Mouse (Mus musculus) MEL (cell line): Measurements from ENCODE around the gene Arhgap24. TPM values are rescaled to one million over a fixed set of nuclear protein-coding genes. Genes with fewer than 3 reads are reported as not detected.

ENCODE experiments used
- DNase-seq: peaks from one replicate; pipeline ENCODE4 v3.0.0; 2011; ENCODE audit warnings: low read depth, low spot score
- H3K27ac ChIP-seq: 2 replicates; pipeline ENCODE4 v1.5.1; 2012; ENCODE audit warnings: low read depth, mild to moderate bottlenecking, control low read depth, low read length, moderate library complexity; ENCODE audit not compliant: control insufficient read depth
- H3K27me3 ChIP-seq, 2 experiments: fragments of 150-350 bp in 1 of 2; sonication (generic) in 1 of 2; 2 replicates each; pipeline ENCODE4 v1.6.1; 2012; ENCODE audit warnings: low read length in 2 of 2, mild to moderate bottlenecking in 2 of 2, improper control_type of control experiment in 1 of 2, moderate library complexity in 1 of 2; ENCODE audit not compliant: insufficient read depth in 2 of 2, control insufficient read depth in 1 of 2
- H3K36me3 ChIP-seq, 2 experiments: 2 replicates each; pipeline ENCODE4 v1.6.1; 2012 to 2014; ENCODE audit warnings: low read length in 2 of 2, improper control_type of control experiment in 1 of 2, inconsistent platforms in 1 of 2, mild to moderate bottlenecking in 1 of 2; ENCODE audit not compliant: insufficient read depth in 2 of 2, control insufficient read depth in 1 of 2
- H3K4me1 ChIP-seq, 2 experiments: fragments of 150-350 bp in 1 of 2; sonication (generic) in 1 of 2; 2 replicates each; pipeline ENCODE4 v1.6.1; 2012; ENCODE audit warnings: low read length in 2 of 2, improper control_type of control experiment in 1 of 2, mild to moderate bottlenecking in 1 of 2; ENCODE audit not compliant: insufficient read depth in 2 of 2, control insufficient read depth in 1 of 2
- H3K4me3 ChIP-seq, 2 experiments: fragments of 150-350 bp in 1 of 2; sonication (generic) in 1 of 2; 2 replicates each; pipeline ENCODE4 v1.5.1; 2012; ENCODE audit warnings: low read depth in 2 of 2, low read length in 2 of 2, mild to moderate bottlenecking in 2 of 2, moderate library complexity in 2 of 2, control low read depth in 1 of 2, improper control_type of control experiment in 1 of 2; ENCODE audit not compliant: control insufficient read depth in 1 of 2, insufficient read depth in 1 of 2
- H3K79me2 ChIP-seq: 2 replicates; pipeline ENCODE4 v1.6.1; 2012; ENCODE audit warnings: mild to moderate bottlenecking, low read length, moderate library complexity; ENCODE audit not compliant: control insufficient read depth, poor library complexity, insufficient read depth
- H3K9ac ChIP-seq: 2 replicates; pipeline ENCODE4 v1.6.1; 2012; ENCODE audit warnings: low read depth, mild to moderate bottlenecking, control low read depth, low read length, moderate library complexity; ENCODE audit not compliant: control insufficient read depth, poor library complexity, severe bottlenecking
- H3K9me3 ChIP-seq: fragments of 150-350 bp; sonication (generic); replicated peaks from 2 replicates; pipeline ENCODE4 v1.6.1; 2012; ENCODE audit warnings: mild to moderate bottlenecking, low read length, improper control_type of control experiment, moderate library complexity; ENCODE audit not compliant: insufficient read depth
- CTCF ChIP-seq, 3 experiments: IDR thresholded peaks in 2 of 3; conservative IDR thresholded peaks in 1 of 3; 2 replicates each; pipeline ENCODE4 v1.5.1; 2011 to 2012; ENCODE audit warnings: low read length in 3 of 3, low read depth in 2 of 3, mild to moderate bottlenecking in 2 of 3, improper control_type of control experiment in 1 of 3, inconsistent platforms in 1 of 3, mixed read lengths in 1 of 3, moderate library complexity in 1 of 3; ENCODE audit not compliant: control insufficient read depth in 1 of 3, insufficient read depth in 1 of 3, poor library complexity in 1 of 3, severe bottlenecking in 1 of 3
- E2F4 ChIP-seq: IDR thresholded peaks from 2 replicates; pipeline ENCODE4 v1.6.1; 2011; ENCODE audit warnings: low read depth, low read length, improper control_type of control experiment, borderline replicate concordance
- EP300 ChIP-seq, 2 experiments: IDR thresholded peaks; 2 replicates each; pipeline ENCODE4 v1.6.1; 2011; ENCODE audit warnings: improper control_type of control experiment in 2 of 2, low read length in 2 of 2, low read depth in 1 of 2, mild to moderate bottlenecking in 1 of 2
- ETS1 ChIP-seq: IDR thresholded peaks from 2 replicates; pipeline ENCODE4 v1.6.1; 2012; ENCODE audit warnings: low read depth, mild to moderate bottlenecking, inconsistent platforms, low read length, improper control_type of control experiment, moderate library complexity
- GABPA ChIP-seq: IDR thresholded peaks from 2 replicates; pipeline ENCODE4 v1.6.1; 2012; ENCODE audit warnings: low read depth, mild to moderate bottlenecking, inconsistent platforms, low read length, improper control_type of control experiment, moderate library complexity
- MYB ChIP-seq: IDR thresholded peaks from 2 replicates; pipeline ENCODE4 v1.6.1; 2011; ENCODE audit warnings: mild to moderate bottlenecking, low read depth, low read length, improper control_type of control experiment
- NRF1 ChIP-seq: IDR thresholded peaks from 2 replicates; pipeline ENCODE4 v1.6.1; 2014; ENCODE audit warnings: low read depth, mild to moderate bottlenecking, inconsistent platforms, low read length, improper control_type of control experiment, moderate library complexity; ENCODE audit not compliant: poor library complexity, insufficient read depth, severe bottlenecking
- POLR2A ChIP-seq, 2 experiments: IDR thresholded peaks; 2 replicates each; pipeline ENCODE4 v1.6.1; 2011 to 2012; ENCODE audit warnings: low read length in 2 of 2, mild to moderate bottlenecking in 2 of 2, control low read depth in 1 of 2, improper control_type of control experiment in 1 of 2, low read depth in 1 of 2, moderate library complexity in 1 of 2; ENCODE audit not compliant: control insufficient read depth in 1 of 2, insufficient read depth in 1 of 2, poor library complexity in 1 of 2
- RAD21 ChIP-seq: IDR thresholded peaks from 2 replicates; pipeline ENCODE4 v1.6.1; 2011; ENCODE audit warnings: mild to moderate bottlenecking, low read depth, low read length, improper control_type of control experiment
- RCOR1 ChIP-seq: IDR thresholded peaks from 2 replicates; pipeline ENCODE4 v1.6.1; 2012; ENCODE audit warnings: low read depth, mild to moderate bottlenecking, inconsistent platforms, low read length, improper control_type of control experiment
- SIN3A ChIP-seq: IDR thresholded peaks from 2 replicates; pipeline ENCODE4 v1.6.1; 2012; ENCODE audit warnings: low read length, improper control_type of control experiment, inconsistent platforms
- SMC3 ChIP-seq: IDR thresholded peaks from 2 replicates; pipeline ENCODE4 v1.6.1; 2011; ENCODE audit warnings: low read depth, low read length, improper control_type of control experiment
- TAL1 ChIP-seq: IDR thresholded peaks from 2 replicates; pipeline ENCODE4 v1.6.1; 2012; ENCODE audit warnings: mild to moderate bottlenecking, inconsistent platforms, low read length, moderate library complexity, mixed read lengths
- UBTF ChIP-seq: IDR thresholded peaks from 2 replicates; pipeline ENCODE4 v1.6.1; 2012; ENCODE audit warnings: low read depth, mild to moderate bottlenecking, inconsistent platforms, low read length, improper control_type of control experiment, moderate library complexity, borderline replicate concordance; ENCODE audit not compliant: insufficient read depth
- USF1 ChIP-seq: IDR thresholded peaks from 2 replicates; pipeline ENCODE4 v1.6.1; 2014; ENCODE audit warnings: low read depth, mild to moderate bottlenecking, inconsistent platforms, low read length, improper control_type of control experiment, moderate library complexity
- ZKSCAN1 ChIP-seq: IDR thresholded peaks from 2 replicates; pipeline ENCODE4 v1.6.1; 2012; ENCODE audit warnings: low read depth, mild to moderate bottlenecking, inconsistent platforms, low read length, improper control_type of control experiment, moderate library complexity
- polyA plus RNA-seq, 2 experiments: library from polyadenylated mRNA; stranded (reverse) in 1 of 2; unstranded in 1 of 2; fragments of >175 nt in 1 of 2; fragments of >200 nt in 1 of 2; gene quantifications; 2 replicates each; pipeline versions ENCODE4 v1.2.1 to v1.2.4; 2012; ENCODE audit warnings: low replicate concordance in 2 of 2, low read depth in 1 of 2; ENCODE audit not compliant: insufficient read length in 2 of 2, insufficient read depth in 1 of 2, missing spikeins in 1 of 2
- total RNA-seq: library from RNA; depleted of rRNA; stranded (reverse); fragments of 300-350 nt; gene quantifications from 2 replicates; pipeline ENCODE4 v1.2.3, GENCODE M21; 2012

The Arhgap24 gene
- total and polyA plus RNA-seq, 3 experiments, result not detected

GRCm38 (mm10) chr5:102752308-102752663 is 271.1 kb downstream of the Arhgap24 start:
- Histone ChIP-seq H3K9ac (no peak overlapping the region), H3K27ac (no peak overlapping the region), H3K4me1 (no peaks in the 10 kb centered on the region), H3K9me3 (no peaks in the 10 kb centered on the region), H3K27me3 (no peaks in the 10 kb centered on the region), H3K79me2 (no peaks in the 10 kb centered on the region), H3K36me3 (no peaks in the 10 kb centered on the region), H3K4me3 (no peak overlapping the region)
- DNase-seq, result no peak
- TF ChIP-seq RAD21 (no peak), NRF1 (no peak), UBTF (no peak), TAL1 (no peak), SIN3A (no peak), SMC3 (no peak), CTCF (IDR thresholded peaks at IDR 0.05 in 2 of 3, conservative IDR thresholded peaks at IDR 0.05 in 1 of 3; ENCODE audit: control insufficient read depth in 1 of 3, insufficient read depth in 1 of 3, low read depth in 2 of 3, low read length in 3 of 3, poor library complexity in 1 of 3, severe bottlenecking in 1 of 3) (no peak)

GRCm38 (mm10) chr5:102757040-102757439 is 275.8 kb downstream of the Arhgap24 start:
- Histone ChIP-seq H3K27ac (no peak overlapping the region), H3K27me3 (no peaks in the 10 kb centered on the region), H3K79me2 (no peaks in the 10 kb centered on the region), H3K4me1 (no peaks in the 10 kb centered on the region), H3K9ac (no peak overlapping the region), H3K4me3 (no peak overlapping the region), H3K9me3 (no peaks in the 10 kb centered on the region), H3K36me3 (no peaks in the 10 kb centered on the region)
- DNase-seq, result no peak
- TF ChIP-seq GABPA (no peak), USF1 (no peak)
- TF ChIP-seq, all 39 proteins: peak for 0

- no peaks in the 10 kb centered on the region for H3K79me2 ChIP-seq
- no peaks in the 10 kb centered on the region for H3K27me3 ChIP-seq
These were observed 284.5 kb downstream of the Arhgap24 start for GRCm38 (mm10) chr5:102765694-102766093.

More at GRCm38 (mm10) chr5:102765694-102766093, 284.5 kb downstream of the Arhgap24 start:
- TF ChIP-seq MYB (no peak), POLR2A (IDR thresholded peaks at IDR 0.05; ENCODE audit: control insufficient read depth in 1 of 2, insufficient read depth in 1 of 2, low read depth in 1 of 2, low read length in 2 of 2, poor library complexity in 1 of 2) (no peak), E2F4 (no peak), EP300 (IDR thresholded peaks at IDR 0.05; ENCODE audit: low read depth in 1 of 2, low read length in 2 of 2) (no peak), RCOR1 (no peak), ZKSCAN1 (no peak), ETS1 (no peak), UBTF (no peak)
- Histone ChIP-seq H3K9me3 (no peaks in the 10 kb centered on the region), H3K36me3 (no peaks in the 10 kb centered on the region), H3K9ac (no peak overlapping the region), H3K27ac (no peak overlapping the region), H3K4me1 (no peaks in the 10 kb centered on the region), H3K4me3 (no peak overlapping the region)
- DNase-seq, result no peak
